Mouse (Mus musculus) brain, adult 10 weeks (tissue): ENCODE data around the gene Bicdl1. TPM values are rescaled to one million over a fixed set of nuclear protein-coding genes. Genes with fewer than 3 reads are reported as not detected.

Experiments used
- polyA plus RNA-seq: library from polyadenylated mRNA; stranded (reverse); fragments of 350-450 nt; fragmentation: Illumina TruSeq; extraction: RNeasy Lipid Tissue Mini Kit (QIAGEN cat#74804); gene quantifications from one replicate; pipeline ENCODE4 v1.2.3, GENCODE M21; 2015; ENCODE audit warnings: low read depth, low replicate concordance

Gene Bicdl1
- 109 TPM for polyA plus RNA-seq

DNA sequence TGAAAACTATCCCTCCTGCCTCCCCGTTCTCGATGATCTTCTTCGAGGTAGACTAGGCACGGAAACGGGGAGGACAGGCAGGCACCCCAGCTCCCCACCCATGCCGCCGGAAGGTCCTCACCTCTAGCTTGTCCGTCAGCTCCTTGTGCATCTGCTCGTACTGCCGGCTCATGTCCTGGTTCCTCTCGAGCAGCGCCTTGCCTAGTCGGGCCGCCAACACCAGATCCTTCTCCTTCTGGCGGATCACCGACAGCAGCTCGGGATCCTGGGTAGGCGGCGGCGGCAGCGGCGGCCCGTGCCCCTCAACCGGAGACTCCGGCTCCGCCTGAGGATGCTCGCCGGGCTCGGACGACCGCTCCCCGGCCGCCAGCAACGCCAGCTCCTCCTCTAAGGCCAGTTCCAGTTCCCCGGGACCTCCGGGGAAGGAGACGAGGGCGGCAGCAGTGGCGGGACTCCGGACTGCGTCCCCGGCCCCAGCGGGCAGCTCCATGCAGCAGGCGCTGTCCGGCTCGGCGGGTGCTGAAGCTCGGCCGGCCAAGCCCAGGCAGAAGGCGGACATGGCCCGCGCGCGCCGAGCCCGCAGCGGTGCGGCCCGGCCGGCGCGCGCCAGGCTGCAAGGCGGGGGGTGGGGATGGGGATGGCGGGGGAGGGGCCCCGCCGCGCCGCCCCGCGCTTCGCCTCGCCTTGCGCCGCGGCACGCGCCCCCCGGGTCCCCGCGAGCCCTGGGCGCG lies at the start of gene Bicdl1:
Gene Bicdl1 (minus strand): TSS at position 621 of the 731 bp plus-strand sequence.

DNA sequence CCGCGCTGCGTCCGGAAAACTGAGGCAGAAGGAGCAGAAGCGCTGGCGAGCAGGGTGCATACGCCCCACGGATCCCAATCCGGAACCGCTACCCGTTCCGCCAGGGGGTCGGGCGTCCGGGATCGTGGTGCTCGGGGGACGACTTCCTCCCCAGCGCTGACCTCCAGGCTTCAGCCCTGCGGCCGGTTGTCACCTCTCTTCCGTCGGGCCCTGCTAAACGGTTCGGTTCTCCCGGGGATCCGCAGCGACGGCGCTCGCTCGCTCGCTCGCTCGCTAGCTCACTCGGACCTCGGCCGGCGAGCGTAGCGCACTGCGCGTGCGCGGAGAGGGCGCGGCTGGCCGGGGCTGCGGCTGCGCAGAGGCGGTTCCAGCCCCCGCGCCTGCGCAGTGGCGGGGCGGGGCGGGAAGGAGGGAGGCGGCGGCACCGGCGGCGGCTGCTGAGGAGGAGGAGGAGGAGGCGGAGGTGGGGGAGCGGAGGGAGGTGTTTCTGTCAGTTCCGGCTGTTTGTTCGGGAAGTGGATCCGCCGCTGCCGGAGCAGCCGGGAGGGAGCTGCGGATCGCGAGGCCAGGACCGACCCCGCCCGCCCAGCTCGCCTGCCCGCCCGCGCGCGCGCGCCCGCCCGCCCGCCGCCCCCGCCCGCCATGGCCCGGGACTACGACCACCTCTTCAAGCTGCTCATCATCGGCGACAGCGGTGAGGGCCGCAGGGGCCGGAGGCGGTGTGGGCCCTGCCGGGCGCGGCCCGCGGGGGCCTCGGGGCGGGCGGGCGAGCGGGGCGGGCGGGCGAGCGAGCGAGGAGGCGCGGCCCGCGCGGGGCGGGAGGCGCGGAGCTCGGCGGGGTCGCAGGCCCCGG lies 99.7 kb downstream of the Bicdl1 start, which contains the start of gene Rab35:
Gene Rab35 (plus strand): TSS at position 404 of the 853 bp plus-strand sequence.

Other genes starting within 250 kb of the Bicdl1 start
- gene Sirt4, start 246.9 kb downstream of the Bicdl1 start, polyA plus RNA-seq, result 44.3 TPM
- 21.8 TPM for gene Pxn, start 224.9 kb downstream of the Bicdl1 start, polyA plus RNA-seq
- 477 TPM for gene Rplp0, start 172.2 kb downstream of the Bicdl1 start, polyA plus RNA-seq
- gene Gcn1l1, start 166.4 kb downstream of the Bicdl1 start, polyA plus RNA-seq, result 24.1 TPM
- 79.3 TPM for gene Rab35, start 99.7 kb downstream of the Bicdl1 start, polyA plus RNA-seq
- gene Cit, start 113.7 kb upstream of the Bicdl1 start, polyA plus RNA-seq, result 55.9 TPM